Mouse (Mus musculus): ENCODE measurements around the gene Eme1. TPM values are rescaled to one million over a fixed set of nuclear protein-coding genes. Genes with fewer than 3 reads are reported as not detected.

Eme1 gene
- total and polyA plus RNA-seq, 3 experiments: 36.8 to 45.9 (median 40.8) TPM

GRCm38 (mm10) chr11:94676308-94676707, 22.5 kb upstream of the Eme1 start:
- Histone ChIP-seq H3K4me3 (replicated peaks in 1 of 3; ENCODE audit: low read depth in 2 of 3, low read length in 2 of 3, poor library complexity in 1 of 3) (peak overlapping the region; percentile 77 to 95 (median 81)), H3K27me3 (replicated peaks) (no peaks in the 10 kb centered on the region), H3K9ac (ENCODE audit: insufficient read depth, low read depth) (peak overlapping the region; percentile 83), H3K9me3 (replicated peaks; ENCODE audit: low read length) (peaks cover 2% of the 10 kb centered on the region), H3K27ac (ENCODE audit: insufficient read depth, low read depth) (no peak overlapping the region), H3K4me1 (ENCODE audit: control insufficient read depth in 1 of 2, insufficient read depth in 2 of 2) (peaks cover 12 to 29% of the 10 kb centered on the region in 2 experiments), H3K36me3 (replicated peaks in 1 of 2; ENCODE audit: control insufficient read depth in 1 of 2, insufficient read depth in 1 of 2, low read length in 1 of 2) (peaks cover 0 to 28% of the 10 kb centered on the region in 2 experiments), H3K79me2 (replicated peaks; ENCODE audit: control insufficient read depth, extremely low read depth, insufficient read depth, poor library complexity, severe bottlenecking) (no peaks in the 10 kb centered on the region), H3K4me2 (ENCODE audit: insufficient read depth, low read depth, poor library complexity, severe bottlenecking) (peak overlapping the region; percentile 82)
- TF ChIP-seq MAZ (IDR thresholded peaks at IDR 0.05; ENCODE audit: low read depth, low read length): no peak
- no peak for DNase-seq (ENCODE audit: extremely low read depth)
- dilution Hi-C loops (cut with MboI; ENCODE audit: extremely low pct_ligation_motif_present, extremely low pct_unique_long_range_greater_than_20kb, low sequenced_read_pairs): no loop called here
- in situ Hi-C loops (cut with MboI; ENCODE audit: low pct_ligation_motif_present, low pct_unique_long_range_greater_than_20kb, low sequenced_read_pairs): no loop called here

GRCm38 (mm10) chr11:94675446-94675845, 21.7 kb upstream of the Eme1 start:
- Histone ChIP-seq H3K36me3 (replicated peaks in 1 of 2; ENCODE audit: control insufficient read depth in 1 of 2, insufficient read depth in 1 of 2, low read length in 1 of 2) (peaks cover 2 to 35% of the 10 kb centered on the region in 2 experiments), H3K27ac (ENCODE audit: insufficient read depth, low read depth) (no peak overlapping the region), H3K9me3 (replicated peaks; ENCODE audit: low read length) (no peaks in the 10 kb centered on the region), H3K4me1 (ENCODE audit: control insufficient read depth in 1 of 2, insufficient read depth in 2 of 2) (peaks cover 12 to 29% of the 10 kb centered on the region in 2 experiments), H3K79me2 (replicated peaks; ENCODE audit: control insufficient read depth, extremely low read depth, insufficient read depth, poor library complexity, severe bottlenecking) (no peaks in the 10 kb centered on the region), H3K4me2 (ENCODE audit: insufficient read depth, low read depth, poor library complexity, severe bottlenecking) (no peak overlapping the region), H3K9ac (ENCODE audit: insufficient read depth, low read depth) (no peak overlapping the region), H3K27me3 (replicated peaks) (no peaks in the 10 kb centered on the region), H3K4me3 (replicated peaks in 1 of 3; ENCODE audit: low read depth in 2 of 3, low read length in 2 of 3, poor library complexity in 1 of 3) (no peak overlapping the region)
- in situ Hi-C loops (cut with MboI; ENCODE audit: low pct_ligation_motif_present, low pct_unique_long_range_greater_than_20kb, low sequenced_read_pairs): no loop called here
- TF ChIP-seq SIN3A (IDR thresholded peaks at IDR 0.05; ENCODE audit: low read length) (no peak), USF2 (conservative IDR thresholded peaks at IDR 0.05; ENCODE audit: low read depth, low read length) (no peak), NELFE (IDR thresholded peaks at IDR 0.05; ENCODE audit: low read depth, low read length) (no peak), POLR2AphosphoS2 (IDR thresholded peaks at IDR 0.05; ENCODE audit: low read depth, low read length) (no peak), IRF4 (IDR thresholded peaks at IDR 0.05; ENCODE audit: low read depth, low read length) (no peak), ZMIZ1 (IDR thresholded peaks at IDR 0.05; ENCODE audit: low read depth, low read length) (no peak), TBP (conservative IDR thresholded peaks at IDR 0.05; ENCODE audit: low read depth, low read length) (no peak), MYC (IDR thresholded peaks at IDR 0.05; ENCODE audit: low read depth, low read length) (no peak), ZC3H11A (IDR thresholded peaks at IDR 0.05; ENCODE audit: low read depth, low read length) (no peak), JUND (conservative IDR thresholded peaks at IDR 0.05; ENCODE audit: low read depth, low read length) (no peak), SMC3 (IDR thresholded peaks at IDR 0.05; ENCODE audit: low read depth, low read length) (no peak), USF1 (IDR thresholded peaks at IDR 0.05; ENCODE audit: low read depth, low read length) (no peak), RAD21 (IDR thresholded peaks at IDR 0.05; ENCODE audit: low read depth, low read length) (no peak), MAFK (IDR thresholded peaks at IDR 0.05; ENCODE audit: insufficient replicate concordance, low read length) (no peak), BHLHE40 (IDR thresholded peaks at IDR 0.05; ENCODE audit: low read depth, low read length) (no peak), CHD2 (IDR thresholded peaks at IDR 0.05; ENCODE audit: low read length) (no peak)
- no peak for DNase-seq (ENCODE audit: extremely low read depth)
- dilution Hi-C loops (cut with MboI; ENCODE audit: extremely low pct_ligation_motif_present, extremely low pct_unique_long_range_greater_than_20kb, low sequenced_read_pairs): no loop called here

All from CH12.LX (cell line).